Mouse (Mus musculus) kidney, embryonic 16.5 days (tissue): ENCODE data around the gene Asprv1. TPM values are rescaled to one million over a fixed set of nuclear protein-coding genes. Genes with fewer than 3 reads are reported as not detected.

Experiments used
- ATAC-seq: fragments of 200-750 bp; cut with Nextera tagmentation; 2 replicates; pipeline ENCODE4 v1.8.0; 2017; ENCODE audit warnings: moderate TSS enrichment; ENCODE audit not compliant: low FRiP score, low TSS enrichment
- H3K27ac ChIP-seq: fragments of 300-500 bp; sonication (generic); 2 replicates; pipeline ENCODE4 v1.5.1; 2014; ENCODE audit warnings: low read length
- H3K27me3 ChIP-seq: fragments of 300-500 bp; sonication (generic); 2 replicates; pipeline ENCODE4 v1.6.1; 2014; ENCODE audit warnings: low read length, control low read depth, mixed read lengths; ENCODE audit not compliant: insufficient read depth
- H3K36me3 ChIP-seq: fragments of 300-500 bp; sonication (generic); 2 replicates; pipeline ENCODE4 v1.6.1; 2014; ENCODE audit warnings: low read length, control low read depth, mixed read lengths; ENCODE audit not compliant: insufficient read depth
- H3K4me1 ChIP-seq: fragments of 300-500 bp; sonication (generic); 2 replicates; pipeline ENCODE4 v1.6.1; 2014; ENCODE audit warnings: low read length, control low read depth, mixed read lengths; ENCODE audit not compliant: insufficient read depth
- H3K4me2 ChIP-seq: fragments of 300-500 bp; sonication (generic); replicated peaks from 2 replicates; pipeline ENCODE4 v1.6.1; 2014; ENCODE audit warnings: low read depth, low read length
- H3K4me3 ChIP-seq: fragments of 300-500 bp; sonication (generic); 2 replicates; pipeline ENCODE4 v1.5.1; 2014; ENCODE audit warnings: mild to moderate bottlenecking, low read length
- H3K9ac ChIP-seq: fragments of 300-500 bp; sonication (generic); replicated peaks from 2 replicates; pipeline ENCODE4 v1.6.1; 2014; ENCODE audit warnings: low read length
- H3K9me3 ChIP-seq: fragments of 300-500 bp; sonication (generic); 2 replicates; pipeline ENCODE4 v1.6.1; 2016; ENCODE audit warnings: low read length, control low read depth
- WGBS: fragments of 180-500 bp; shearing (Covaris S2); extraction: QIAGEN DNeasy Blood & Tissue Kit; methylation state at CpG from one replicate; pipeline ENCODE4 v1.1.7; 2014; 5-methylcytosine and 5-hydroxymethylcytosine counted together
- polyA plus RNA-seq: library from polyadenylated mRNA; unstranded; fragments of >200 nt; fragmentation: Nextera tagmentation; extraction: Ambion mirVana; gene quantifications from 2 replicates; pipeline ENCODE4 v1.2.1, GENCODE M21; 2015

The Asprv1 gene
- polyA plus RNA-seq, 1 experiment from 2014 or later, result 0.89 TPM

DNA sequence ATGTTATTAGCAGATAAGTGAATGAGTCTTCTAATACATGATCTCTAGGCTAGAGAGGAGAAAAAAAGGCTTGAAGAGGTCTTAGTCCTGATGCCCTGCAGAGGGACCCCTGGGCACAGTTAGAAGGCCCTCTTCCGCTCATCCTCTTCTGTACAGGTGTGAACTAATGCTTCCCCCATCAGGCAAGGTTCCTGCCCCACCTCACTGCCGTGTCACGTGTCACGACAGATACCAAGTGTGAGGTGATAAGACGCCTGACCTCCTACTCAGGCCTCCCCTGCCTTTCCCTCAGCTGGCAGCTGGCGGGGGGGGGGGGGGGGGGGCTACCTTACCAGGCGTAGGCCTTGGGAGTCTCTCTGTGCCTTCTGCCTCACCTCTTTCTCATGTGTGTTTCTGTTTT is 39.5 kb upstream of the Asprv1 start:
- Histone ChIP-seq H3K36me3 (no peaks in the 10 kb centered on the region), H3K27ac (no peak overlapping the region), H3K27me3 (no peaks in the 10 kb centered on the region), H3K4me3 (no peak overlapping the region), H3K9me3 (no peaks in the 10 kb centered on the region), H3K4me2 (no peak overlapping the region), H3K4me1 (peaks cover 17% of the 10 kb centered on the region), H3K9ac (no peak overlapping the region)
- no peak for ATAC-seq
- 68% methylated on average over 6 of the region's 7 CpGs for WGBS

DNA sequence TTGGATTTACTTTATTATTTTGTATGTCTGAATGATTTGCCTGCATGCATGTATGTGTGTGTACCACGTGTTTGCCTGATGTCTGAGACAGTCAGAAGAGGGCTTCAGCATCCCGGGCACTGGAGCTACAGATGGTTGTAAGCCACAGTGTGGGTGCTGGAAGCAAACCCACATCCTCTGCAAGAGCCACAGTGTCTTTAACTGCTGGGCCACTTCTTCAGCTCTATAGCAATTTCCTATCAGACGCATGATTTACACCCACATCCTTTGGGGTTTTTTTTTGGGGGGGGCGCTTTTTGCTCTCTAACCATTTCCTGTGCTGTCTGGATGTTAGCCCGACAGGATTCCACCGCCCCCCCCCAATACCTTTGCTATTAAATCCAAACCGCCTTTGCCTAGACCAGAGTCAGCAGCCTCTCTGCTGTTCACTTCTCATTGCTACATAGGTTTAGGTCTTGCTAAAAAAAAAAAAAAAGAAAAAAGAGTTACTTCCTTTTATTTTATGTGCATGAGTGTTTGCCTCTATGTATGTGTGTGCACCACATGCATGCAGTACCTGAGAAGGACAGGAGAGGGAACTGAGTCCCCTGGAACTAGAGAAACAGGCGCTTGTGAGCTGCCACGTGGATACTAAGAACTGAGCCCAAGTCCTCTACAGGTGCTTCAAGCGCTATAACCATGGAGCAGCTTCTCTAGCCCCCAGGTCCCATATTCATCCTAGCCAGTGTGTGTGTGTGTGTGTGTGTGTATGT is 34.6 kb upstream of the Asprv1 start:
- Histone ChIP-seq H3K9ac (no peak overlapping the region), H3K4me2 (no peak overlapping the region), H3K9me3 (no peaks in the 10 kb centered on the region), H3K4me1 (no peaks in the 10 kb centered on the region), H3K27me3 (0 out of 2 replicates have a peak, but pooled peaks cover 3% of the 10 kb centered on the region), H3K4me3 (no peak overlapping the region), H3K27ac (no peak overlapping the region), H3K36me3 (no peaks in the 10 kb centered on the region)
- 81% methylated on average over 10 of the region's 10 CpGs for WGBS
- no peak for ATAC-seq

DNA sequence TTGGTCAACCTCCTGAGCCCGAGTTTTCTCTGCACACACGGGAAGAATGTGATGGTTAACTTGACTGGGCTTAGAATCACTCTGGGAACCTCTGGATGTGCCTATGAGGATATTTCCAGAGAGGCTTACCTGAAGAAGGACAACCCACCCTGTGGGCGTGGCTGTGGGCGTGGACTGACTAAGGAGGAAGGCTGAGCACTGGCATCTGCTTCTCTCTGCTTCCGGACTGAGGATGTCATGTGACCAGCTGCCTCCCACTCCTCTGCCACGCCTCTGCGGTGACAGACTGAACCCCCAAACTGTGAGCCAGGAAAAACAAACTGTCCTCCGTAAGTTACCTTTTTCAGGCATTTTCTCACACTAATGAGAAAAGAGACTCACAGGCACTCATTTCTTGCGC is 33.3 kb upstream of the Asprv1 start:
- H3K27ac ChIP-seq, result no peak overlapping the region
- H3K9me3 ChIP-seq, result no peaks in the 10 kb centered on the region
- H3K4me1 ChIP-seq, result peaks cover 4% of the 10 kb centered on the region; the same call in 1 of the 2 replicates
- H3K4me2 ChIP-seq, result peak overlapping the region; percentile 39
- 0 out of 2 replicates have a peak, but pooled peaks cover 3% of the 10 kb centered on the region for H3K27me3 ChIP-seq
- 0 out of 2 replicates have a peak, but pooled peaks have one; percentile 42 for ATAC-seq
- H3K4me3 ChIP-seq, result peak overlapping the region; percentile 20
- WGBS, result 22% methylated on average over 9 of the region's 9 CpGs
- H3K9ac ChIP-seq, result no peak overlapping the region
- no peaks in the 10 kb centered on the region for H3K36me3 ChIP-seq

DNA sequence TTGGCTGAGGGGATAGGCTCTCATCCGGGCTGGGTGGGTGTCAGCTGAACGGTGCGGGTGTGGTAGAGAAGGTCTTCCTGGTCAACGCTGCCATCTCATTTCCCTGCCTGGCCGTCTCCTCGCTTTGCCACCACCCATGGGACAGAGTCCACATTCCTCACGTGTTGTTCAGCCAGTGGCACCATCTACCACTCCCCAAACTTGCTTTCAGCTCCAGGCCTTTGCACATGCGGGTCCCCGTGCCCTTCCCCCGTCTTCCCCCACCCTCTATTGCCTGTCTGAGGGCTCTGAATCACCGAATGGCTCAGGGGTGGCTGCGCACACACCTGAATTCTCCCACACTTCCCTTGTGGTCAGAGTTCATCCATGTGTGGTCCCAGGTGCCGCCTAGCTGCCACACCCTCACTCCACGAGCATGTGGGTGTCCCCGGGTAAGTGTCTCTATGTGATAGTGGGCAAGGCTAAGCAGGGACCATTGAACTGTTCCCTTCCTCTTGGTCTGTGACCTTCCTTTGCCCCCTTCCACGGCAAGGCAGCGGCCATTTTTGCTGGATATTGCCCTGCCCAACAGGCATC is 32.0 kb upstream of the Asprv1 start:
- no peaks in the 10 kb centered on the region for H3K9me3 ChIP-seq
- H3K4me3 ChIP-seq, result no peak overlapping the region
- ATAC-seq, result no peak
- 0 out of 2 replicates have a peak, but pooled peaks cover 3% of the 10 kb centered on the region for H3K27me3 ChIP-seq
- H3K27ac ChIP-seq, result no peak overlapping the region
- H3K9ac ChIP-seq, result no peak overlapping the region
- no peaks in the 10 kb centered on the region for H3K36me3 ChIP-seq
- 82% methylated on average over 17 of the region's 17 CpGs for WGBS
- H3K4me1 ChIP-seq, result peaks cover 11% of the 10 kb centered on the region; the same call in 1 of the 2 replicates
- no peak overlapping the region for H3K4me2 ChIP-seq

DNA sequence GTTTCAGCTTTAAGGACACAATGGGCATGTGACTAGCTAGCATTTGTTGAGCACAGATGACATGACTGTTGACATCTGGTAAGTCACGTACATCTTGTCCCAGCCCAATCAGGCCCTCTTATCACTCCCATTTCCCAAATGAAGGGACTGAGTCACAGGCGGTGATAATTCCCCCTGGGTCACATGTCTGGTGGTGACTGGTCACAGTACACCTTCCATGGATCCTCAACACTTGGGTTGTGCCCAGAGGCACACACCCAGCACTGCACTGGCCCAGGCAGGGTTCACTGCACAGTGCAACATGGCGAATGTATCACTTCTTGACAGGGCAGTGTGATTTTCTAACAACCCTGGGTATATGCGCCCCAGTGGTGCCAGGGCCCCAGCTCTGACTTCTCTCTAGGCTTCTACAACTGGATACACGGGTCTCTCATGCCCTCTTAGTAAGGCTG is 29.2 kb upstream of the Asprv1 start:
- Histone ChIP-seq H3K9me3 (no peaks in the 10 kb centered on the region), H3K4me3 (no peak overlapping the region), H3K4me1 (peaks cover 11% of the 10 kb centered on the region; the same call in 1 of the 2 replicates), H3K4me2 (no peak overlapping the region), H3K27ac (no peak overlapping the region), H3K9ac (no peak overlapping the region), H3K27me3 (0 out of 2 replicates have a peak, but pooled peaks cover 3% of the 10 kb centered on the region), H3K36me3 (no peaks in the 10 kb centered on the region)
- no peak for ATAC-seq
- 75% methylated on average over 5 of the region's 5 CpGs for WGBS

DNA sequence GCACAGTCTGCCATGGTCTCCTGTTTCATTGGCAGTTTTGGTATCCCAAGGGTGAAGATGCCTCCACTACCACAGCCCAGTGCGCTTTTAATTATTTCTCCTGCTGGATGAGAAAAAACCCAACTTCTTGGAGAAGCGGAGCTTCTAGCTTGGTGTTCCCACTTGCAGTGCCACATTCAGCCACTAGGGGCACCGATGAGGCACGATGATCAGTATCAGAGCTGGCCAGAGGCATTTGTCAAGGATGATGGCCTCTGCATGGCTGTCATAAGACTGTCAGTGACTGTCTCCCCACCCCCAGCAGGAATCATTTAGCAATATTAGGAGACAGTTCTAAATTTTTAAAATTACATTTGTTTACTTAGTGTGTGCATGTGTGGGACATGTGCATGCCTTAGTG is 28.8 kb upstream of the Asprv1 start:
- H3K4me2 ChIP-seq, result no peak overlapping the region
- ATAC-seq, result no peak
- WGBS, result 16% methylated on average over 4 of the region's 4 CpGs
- H3K9ac ChIP-seq, result no peak overlapping the region
- H3K4me1 ChIP-seq, result peaks cover 11% of the 10 kb centered on the region; the same call in 1 of the 2 replicates
- 0 out of 2 replicates have a peak, but pooled peaks cover 3% of the 10 kb centered on the region for H3K27me3 ChIP-seq
- H3K4me3 ChIP-seq, result no peak overlapping the region
- H3K27ac ChIP-seq, result no peak overlapping the region
- H3K36me3 ChIP-seq, result no peaks in the 10 kb centered on the region
- no peaks in the 10 kb centered on the region for H3K9me3 ChIP-seq

DNA sequence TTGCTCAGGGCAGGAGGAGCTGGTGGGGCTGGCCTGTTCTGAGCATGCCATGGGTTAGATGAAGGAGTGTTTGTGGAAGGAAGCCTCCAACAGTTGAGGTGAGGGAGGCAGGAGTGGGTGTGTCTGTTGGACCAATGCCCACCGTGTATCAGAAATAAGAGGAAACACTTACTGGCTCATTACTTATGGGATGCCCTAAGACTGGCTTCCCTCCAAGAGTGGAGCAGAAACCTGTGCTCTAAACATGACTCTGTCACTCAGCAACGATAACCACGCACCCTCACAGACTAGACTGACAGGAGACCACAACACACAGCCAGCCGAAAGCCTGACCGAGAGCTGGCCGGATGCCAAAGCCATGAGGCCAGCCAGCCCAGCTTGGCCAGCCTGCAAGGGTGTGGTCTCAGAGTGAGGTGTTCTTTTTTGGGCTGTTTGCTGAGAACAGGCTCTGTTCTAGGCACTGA is 28.0 kb upstream of the Asprv1 start:
- H3K9ac ChIP-seq, result no peak overlapping the region
- H3K27ac ChIP-seq, result no peak overlapping the region
- WGBS, result 36% methylated on average over 6 of the region's 6 CpGs
- peaks cover 11% of the 10 kb centered on the region; the same call in 1 of the 2 replicates for H3K4me1 ChIP-seq
- ATAC-seq, result peak; percentile 67; the same call in 1 of the 2 replicates
- H3K36me3 ChIP-seq, result no peaks in the 10 kb centered on the region
- H3K4me3 ChIP-seq, result no peak overlapping the region
- no peak overlapping the region; the same call in 1 of the 2 replicates for H3K4me2 ChIP-seq
- H3K9me3 ChIP-seq, result no peaks in the 10 kb centered on the region
- 0 out of 2 replicates have a peak, but pooled peaks cover 3% of the 10 kb centered on the region for H3K27me3 ChIP-seq

DNA sequence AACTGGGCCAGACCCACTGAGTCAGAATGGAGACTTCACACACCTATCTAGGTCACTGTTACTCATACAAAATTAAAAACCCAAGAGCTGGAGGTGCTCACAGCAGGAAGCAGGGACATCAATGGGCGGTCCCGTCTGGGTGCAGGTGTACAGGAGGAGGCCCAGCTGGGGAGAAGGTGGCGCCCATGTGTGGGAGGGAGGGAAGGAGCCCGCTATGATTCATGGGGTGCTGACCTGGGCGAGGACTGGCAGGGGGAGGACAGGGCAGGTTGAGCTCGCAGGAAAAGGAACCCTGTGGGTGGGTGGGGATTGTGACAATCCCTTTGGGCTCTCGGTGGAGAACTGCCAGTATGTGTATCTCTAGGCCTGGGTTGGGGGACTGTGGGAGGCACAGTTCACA is 22.7 kb upstream of the Asprv1 start:
- peaks cover 9% of the 10 kb centered on the region for H3K4me1 ChIP-seq

DNA sequence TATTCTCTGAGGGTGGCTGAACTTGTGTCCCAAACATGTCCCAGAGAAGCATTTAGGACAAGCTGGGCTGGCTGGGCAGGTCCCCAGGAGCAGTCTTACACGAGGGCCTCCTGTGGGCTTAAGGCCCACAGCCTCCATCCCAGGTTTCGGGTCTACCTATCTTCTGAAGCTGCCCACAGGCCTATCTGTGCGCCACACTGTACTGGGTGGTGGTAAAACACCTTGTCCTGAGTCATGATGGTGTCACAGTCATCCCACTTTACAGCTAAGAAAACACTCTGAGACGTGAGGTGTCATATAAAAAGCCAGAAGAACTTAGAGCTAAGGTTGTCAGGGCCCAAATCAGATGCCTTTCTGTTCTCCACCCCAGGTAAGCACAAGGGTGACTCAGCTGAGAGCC is 21.7 kb upstream of the Asprv1 start:
- Histone ChIP-seq H3K9me3 (no peaks in the 10 kb centered on the region), H3K4me2 (no peak overlapping the region), H3K27me3 (no peaks in the 10 kb centered on the region), H3K4me3 (no peak overlapping the region), H3K9ac (no peak overlapping the region), H3K4me1 (peaks cover 6% of the 10 kb centered on the region; the same call in 1 of the 2 replicates), H3K27ac (no peak overlapping the region), H3K36me3 (no peaks in the 10 kb centered on the region)
- 80% methylated on average over 4 of the region's 4 CpGs for WGBS
- no peak for ATAC-seq

More for the DNA sequence above, 22.7 kb upstream of the Asprv1 start:
- Histone ChIP-seq H3K9ac (no peak overlapping the region), H3K9me3 (no peaks in the 10 kb centered on the region), H3K27ac (no peak overlapping the region), H3K4me2 (no peak overlapping the region), H3K36me3 (no peaks in the 10 kb centered on the region), H3K4me3 (no peak overlapping the region), H3K27me3 (no peaks in the 10 kb centered on the region)
- 37% methylated on average over 7 of the region's 7 CpGs for WGBS
- ATAC-seq, result 0 out of 2 replicates have a peak, but pooled peaks have one; percentile 60
